Mouse (Mus musculus): ENCODE results near the gene Mmp2.

DNA sequence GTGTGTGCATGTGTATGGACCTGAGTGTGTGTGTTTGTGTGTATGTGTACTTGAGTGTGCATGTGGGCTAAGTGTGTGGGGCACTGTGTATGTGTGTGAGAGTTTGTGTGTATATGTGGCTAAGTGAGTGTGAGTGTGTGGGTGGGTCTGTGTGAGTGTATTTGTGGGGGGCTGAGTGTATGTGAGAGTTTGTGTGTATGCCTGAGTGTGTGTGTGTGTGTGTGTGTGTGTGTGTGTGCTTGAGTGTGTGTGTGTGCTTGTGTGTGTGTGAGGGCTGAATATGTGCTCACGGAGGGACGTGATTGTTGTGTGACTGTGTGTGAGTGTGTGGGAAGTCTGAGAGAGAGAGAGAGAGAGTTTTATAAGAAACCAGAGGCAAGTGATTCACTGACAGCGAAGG, 24.3 kb downstream of the Mmp2 start:
- TF ChIP-seq CTCF (IDR thresholded peaks at IDR 0.05; ENCODE audit: extremely low read depth, insufficient read depth, low read length) (no peak), POLR2A (IDR thresholded peaks at IDR 0.05; ENCODE audit: extremely low read depth, insufficient read depth, low read length) (no peak)
